Mouse (Mus musculus) lung, adult 2 months (tissue): ENCODE data around the gene Rmdn2.

Experiments used
- CTCF ChIP-seq: fragments of 200-500 bp; IDR thresholded peaks from 2 replicates; pipeline ENCODE4 v1.5.1; 2011; ENCODE audit warnings: mild to moderate bottlenecking, low read length, control low read depth; ENCODE audit not compliant: insufficient read depth
- POLR2A ChIP-seq: fragments of 200-500 bp; IDR thresholded peaks from 2 replicates; pipeline ENCODE4 v1.6.1; 2011; ENCODE audit warnings: low read depth, mild to moderate bottlenecking, control low read depth, low read length, borderline replicate concordance; ENCODE audit errors: extremely low read depth

- TF ChIP-seq CTCF (no peak), POLR2A (no peak)
Observed at GRCm38 (mm10) chr17:79563067-79563620, 48.5 kb upstream of the Rmdn2 start.
